Comparison of ENCODE assay signal across 35 mouse cellular contexts in the genomic region with DNA sequence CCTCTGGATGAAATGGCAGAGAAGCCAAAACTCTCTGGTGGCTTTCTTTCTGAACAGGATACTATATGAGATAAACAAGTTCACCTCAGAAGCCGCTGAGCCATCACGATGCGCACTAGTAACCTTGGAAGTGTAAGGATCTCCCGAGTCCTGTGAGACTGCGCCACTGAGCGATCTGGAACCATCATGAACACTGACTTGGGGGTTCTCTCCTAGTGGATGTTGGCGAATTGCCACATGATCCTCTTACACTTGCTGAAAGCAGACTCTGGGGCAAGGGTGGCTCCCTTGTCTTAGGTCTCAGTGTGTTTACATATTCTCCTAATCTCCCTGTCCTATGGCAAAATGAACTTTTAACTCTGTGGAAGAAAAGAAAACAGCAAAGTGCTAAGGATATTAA. TPM values are rescaled to one million over a fixed set of nuclear protein-coding genes. Genes with fewer than 3 reads are reported as not detected.
DNase-seq lines count a peak whose midpoint lies in the region; ATAC-seq and TF ChIP-seq lines count a peak whose summit lies in the region.
"Had no signal": no experiment of that assay in that cellular context is flagged by ENCODE, and none has a peak within 500 bp of the region (broad histone marks: within the 10 kb centered on the region; RNA-seq: fewer than 3 reads in every experiment).

No protein-coding gene starts in this region.

- TF ChIP-seq CTCF in liver, postnatal 0 days (IDR thresholded peaks at IDR 0.05; ENCODE audit: low read depth): no peak

- H3K36me3 ChIP-seq in liver, embryonic 12.5 days: no peaks in the 10 kb centered on the region
- no peaks in the 10 kb centered on the region for H3K36me3 ChIP-seq in liver, postnatal 0 days (replicated peaks; ENCODE audit: insufficient read depth, low read length)
- H3K36me3 ChIP-seq in hindbrain, embryonic 10.5 days: no peaks in the 10 kb centered on the region
- H3K36me3 ChIP-seq: hindbrain, embryonic 12.5 days; limb, embryonic 13.5 days; neural tube, embryonic 13.5 days had no signal

- DNase-seq in heart, adult 11 months: peak; percentile 79
- no peak for DNase-seq in heart, postnatal 10 days
- DNase-seq in MEL-GATA-1-ER (ENCODE audit: extremely low read depth, low read depth): peak; percentile 40
- DNase-seq in liver, postnatal 0 days: peak; percentile 14
- DNase-seq in urinary bladder, postnatal 14 days (ENCODE audit: low spot score): no peak
- no peak for DNase-seq in hindbrain, embryonic 10.5 days (ENCODE audit: low spot score)
- DNase-seq in adrenal gland, adult (ENCODE audit: inconsistent age in 2 of 2, low spot score in 1 of 2): no peak
- DNase-seq: adrenal gland, adult 2 months; adrenal gland, postnatal 36 days; cerebellum, adult 2 months; gastrocnemius, postnatal 10 days; kidney, postnatal 25 days; lung, adult 2 months; right cerebral cortex, postnatal 4 days; thymus, adult 18-20 months; thymus, postnatal 25 days had no signal

- H3K27ac ChIP-seq in liver, embryonic 12.5 days: peak overlapping the region; percentile 80
- no peak overlapping the region for H3K27ac ChIP-seq in liver, postnatal 0 days (ENCODE audit: low read depth)
- H3K27ac ChIP-seq in hindbrain, embryonic 10.5 days: no peak overlapping the region
- H3K27ac ChIP-seq: hindbrain, embryonic 12.5 days; left cerebral cortex, adult 2 months; limb, embryonic 13.5 days; neural tube, embryonic 13.5 days; stomach, postnatal 0 days had no signal

- H3K4me2 ChIP-seq in liver, embryonic 12.5 days: peak overlapping the region; percentile 50
- peak overlapping the region; percentile 29; the same call in 1 of the 2 replicates for H3K4me2 ChIP-seq in liver, postnatal 0 days (ENCODE audit: low read depth, low read length)
- H3K4me2 ChIP-seq: hindbrain, embryonic 12.5 days; limb, embryonic 13.5 days; midbrain, embryonic 11.5 days; neural tube, embryonic 13.5 days had no signal

- H3K9me3 ChIP-seq in liver, embryonic 12.5 days (replicated peaks): no peaks in the 10 kb centered on the region
- no peaks in the 10 kb centered on the region for H3K9me3 ChIP-seq in liver, postnatal 0 days (ENCODE audit: low read length)
- H3K9me3 ChIP-seq in hindbrain, embryonic 10.5 days: no peaks in the 10 kb centered on the region
- H3K9me3 ChIP-seq: hindbrain, embryonic 12.5 days; limb, embryonic 13.5 days; neural tube, embryonic 13.5 days had no signal

- no peak overlapping the region for H3K4me3 ChIP-seq in liver, embryonic 12.5 days
- H3K4me3 ChIP-seq in liver, postnatal 0 days (ENCODE audit: low read depth, low read length): no peak overlapping the region
- no peak overlapping the region for H3K4me3 ChIP-seq in hindbrain, embryonic 10.5 days
- H3K4me3 ChIP-seq: hindbrain, embryonic 12.5 days; left cerebral cortex, adult 2 months; limb, embryonic 13.5 days; myocyte; neural tube, embryonic 13.5 days had no signal

- H3K4me1 ChIP-seq in liver, embryonic 12.5 days: peaks cover 46% of the 10 kb centered on the region
- 0 out of 2 replicates have a peak, but pooled peaks cover 3% of the 10 kb centered on the region for H3K4me1 ChIP-seq in liver, postnatal 0 days (ENCODE audit: insufficient read depth)
- no peaks in the 10 kb centered on the region for H3K4me1 ChIP-seq in hindbrain, embryonic 10.5 days (replicated peaks)
- H3K4me1 ChIP-seq: hindbrain, embryonic 12.5 days; limb, embryonic 13.5 days; neural tube, embryonic 13.5 days had no signal

- no peak overlapping the region for H3K9ac ChIP-seq in liver, embryonic 12.5 days
- H3K9ac ChIP-seq in liver, postnatal 0 days (replicated peaks): no peak overlapping the region
- H3K9ac ChIP-seq: hindbrain, embryonic 12.5 days; limb, embryonic 13.5 days; neural tube, embryonic 13.5 days had no signal

- 65% methylated on average over 7 of the region's 7 CpGs for WGBS in liver, embryonic 12.5 days (ENCODE audit: insufficient replicate concordance)
- WGBS in liver, postnatal 0 days (ENCODE audit: insufficient replicate concordance): 69% methylated on average over 7 of the region's 7 CpGs
- WGBS in hindbrain, embryonic 10.5 days: 86% methylated on average over 7 of the region's 7 CpGs

- ATAC-seq in liver, embryonic 12.5 days: no peak
- ATAC-seq in liver, postnatal 0 days: no peak
- ATAC-seq: midbrain, embryonic 16.5 days had no signal

- TF ChIP-seq EP300 in liver, postnatal 0 days (IDR thresholded peaks at IDR 0.05; ENCODE audit: low read depth): no peak

- H3K27me3 ChIP-seq in liver, embryonic 12.5 days (replicated peaks): no peaks in the 10 kb centered on the region
- no peaks in the 10 kb centered on the region for H3K27me3 ChIP-seq in liver, postnatal 0 days (ENCODE audit: insufficient read depth, low read length)
- no peaks in the 10 kb centered on the region for H3K27me3 ChIP-seq in hindbrain, embryonic 10.5 days (ENCODE audit: insufficient read depth, poor library complexity, severe bottlenecking)
- H3K27me3 ChIP-seq: hindbrain, embryonic 12.5 days; limb, embryonic 13.5 days; neural tube, embryonic 13.5 days had no signal

- intact Hi-C loops in heart, postnatal 10 days (cut with DNase I): loop anchor here (1.0 to 10.0 kb wide), 2 partner anchors 119 to 294 kb away; no protein-coding TSS in a partner anchor

RNA-seq across cellular contexts. Expression of a gene that starts 5.3 kb away (rescaled TPM):
- total RNA-seq in heart, postnatal 10 days (2021): not detected
- polyA plus RNA-seq in liver, embryonic 12.5 days (2016; fragmentation: Nextera tagmentation; extraction: Ambion mirVana): not detected in 2 replicates
- 0.04 TPM in 1 of 2 replicates, not detected in the other for polyA plus RNA-seq in liver, postnatal 0 days (2015; fragmentation: Nextera tagmentation; extraction: Ambion mirVana)
- not detected in 2 replicates for polyA plus RNA-seq in hindbrain, embryonic 10.5 days (2016; fragmentation: Nextera tagmentation; extraction: Ambion mirVana)
- total RNA-seq: gastrocnemius, postnatal 10 days; heart, postnatal 25 days; layer of hippocampus, adult 18-20 months; layer of hippocampus, postnatal 10 days; left cerebral cortex, adult 2 months; left cerebral cortex, postnatal 36 days had no signal
- polyA plus RNA-seq: adrenal gland, adult 2 months; brain, embryonic 14.5 days; CD4-positive, CD25-positive, alpha-beta regulatory T cell, adult 4 months; cerebellum, adult 2 months; cortical plate, adult 2 months; embryonic facial prominence, embryonic 11.5 days; forebrain, embryonic 11.5 days; heart, embryonic 14.5 days; hindbrain, embryonic 12.5 days; limb, embryonic 13.5 days; lung, adult 2 months; midbrain, embryonic 11.5 days; midbrain, embryonic 16.5 days; myocyte; neural tube, embryonic 13.5 days; stomach, postnatal 0 days had no signal

Comparison
In these comparisons a context has a peak if more than half of its experiments do, and no peak if none do; other contexts are left out.
1. DNase-seq: peak in heart, adult 11 months (single experiment), MEL-GATA-1-ER (single experiment) and liver, postnatal 0 days (single experiment); none in heart, postnatal 10 days (0 of 2), urinary bladder, postnatal 14 days (single experiment), hindbrain, embryonic 10.5 days (single experiment) and adrenal gland, adult (0 of 2).